Mouse (Mus musculus): ENCODE measurements around the gene Tubb4b. TPM values are rescaled to one million over a fixed set of nuclear protein-coding genes. Genes with fewer than 3 reads are reported as not detected.
A peak's percentile ranks its signal among the peaks of the same experiment; 100 is the strongest.

The Tubb4b gene
- polyA plus RNA-seq, 1 experiment from 2014 or later, result 444 TPM

GRCm38 (mm10) chr2:25217666-25218065 is 6.8 kb downstream of the Tubb4b start:
- H3K9ac ChIP-seq, result no peak overlapping the region
- H3K9me3 ChIP-seq, result no peaks in the 10 kb centered on the region
- 69% methylated on average over 2 of the region's 2 CpGs for WGBS
- H3K4me2 ChIP-seq, result no peak overlapping the region
- H3K4me1 ChIP-seq (replicated peaks), result no peaks in the 10 kb centered on the region
- H3K36me3 ChIP-seq, result peaks cover 5% of the 10 kb centered on the region
- H3K27ac ChIP-seq (replicated peaks), result no peak overlapping the region
- 0 out of 2 replicates have a peak, but pooled peaks cover 3% of the 10 kb centered on the region for H3K27me3 ChIP-seq
- no peak overlapping the region for H3K4me3 ChIP-seq
- ATAC-seq (ENCODE audit: low FRiP score, low read depth), result no peak

DNA sequence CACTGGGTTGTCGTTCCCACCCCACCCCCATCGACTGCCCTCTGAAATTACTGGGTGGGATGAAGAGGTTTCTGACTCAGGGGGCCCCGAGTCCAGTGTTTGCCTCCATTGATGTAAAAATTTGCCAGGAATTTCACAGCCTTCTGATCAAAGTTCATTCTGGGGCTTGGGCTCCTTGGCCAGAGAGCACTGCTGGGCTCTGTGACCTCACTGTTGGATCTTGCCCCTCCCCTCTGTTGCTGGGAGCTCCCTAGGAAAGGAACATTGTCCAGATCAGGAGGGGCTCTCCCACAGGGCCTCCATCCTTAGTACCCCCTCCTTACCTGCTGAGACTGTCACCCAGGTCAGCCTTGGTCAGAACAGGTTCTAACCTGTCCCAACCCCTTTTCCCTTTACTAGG is 10.1 kb downstream of the Tubb4b start, which contains the start of gene Stpg3:
Gene Stpg3 (minus strand): TSS at position 194 of the 400 bp plus-strand sequence.
- WGBS, result 79% methylated on average over 3 of the region's 3 CpGs
- peaks cover 18% of the 10 kb centered on the region for H3K4me1 ChIP-seq (replicated peaks)
- H3K36me3 ChIP-seq, result no peaks in the 10 kb centered on the region
- no peaks in the 10 kb centered on the region for H3K9me3 ChIP-seq
- H3K4me2 ChIP-seq, result no peak within 1 kb of the TSS
- H3K4me3 ChIP-seq, result no peak within 1 kb of the TSS
- H3K9ac ChIP-seq, result no peak within 1 kb of the TSS
- no peak for ATAC-seq (ENCODE audit: low FRiP score, low read depth)
- 0 out of 2 replicates have a peak, but pooled peaks cover 3% of the 10 kb centered on the region for H3K27me3 ChIP-seq
- H3K27ac ChIP-seq (replicated peaks), result no peak within 1 kb of the TSS

DNA sequence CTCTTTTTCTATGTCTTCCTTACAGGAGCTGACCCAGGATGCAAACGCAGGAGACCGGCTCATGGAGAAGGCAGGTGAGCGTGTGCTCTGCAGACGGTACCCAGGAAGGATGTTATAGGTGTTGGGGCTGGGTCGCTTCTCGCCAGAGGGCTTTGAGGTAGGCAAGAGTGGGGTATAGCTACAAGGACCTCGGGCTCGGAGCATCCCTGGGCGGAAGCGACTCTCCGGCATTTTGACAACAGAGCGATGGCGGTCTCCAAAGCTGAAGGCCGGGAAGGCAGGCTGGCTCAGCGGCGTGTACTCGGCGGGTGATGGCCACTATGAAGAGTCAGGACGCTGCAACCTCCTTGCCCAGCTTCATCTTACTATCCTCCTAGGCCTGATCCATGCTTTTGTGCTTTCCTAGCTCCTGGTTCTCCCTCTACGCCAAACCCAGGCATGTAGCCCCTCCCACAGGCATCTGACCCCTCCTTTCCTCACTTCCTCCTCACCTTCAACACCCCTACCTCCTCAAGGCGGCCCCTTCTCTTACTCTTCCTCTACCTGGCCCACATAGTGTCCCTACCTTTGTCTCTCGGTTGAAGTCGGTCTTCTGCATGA is 11.1 kb downstream of the Tubb4b start:
- Histone ChIP-seq H3K36me3 (no peaks in the 10 kb centered on the region), H3K9ac (no peak overlapping the region), H3K27ac (replicated peaks) (no peak overlapping the region), H3K4me2 (no peak overlapping the region), H3K27me3 (0 out of 2 replicates have a peak, but pooled peaks cover 3% of the 10 kb centered on the region), H3K4me3 (no peak overlapping the region), H3K4me1 (replicated peaks) (peaks cover 27% of the 10 kb centered on the region), H3K9me3 (no peaks in the 10 kb centered on the region)
- no peak for ATAC-seq (ENCODE audit: low FRiP score, low read depth)
- WGBS, result 62% methylated on average over 23 of the region's 23 CpGs

DNA sequence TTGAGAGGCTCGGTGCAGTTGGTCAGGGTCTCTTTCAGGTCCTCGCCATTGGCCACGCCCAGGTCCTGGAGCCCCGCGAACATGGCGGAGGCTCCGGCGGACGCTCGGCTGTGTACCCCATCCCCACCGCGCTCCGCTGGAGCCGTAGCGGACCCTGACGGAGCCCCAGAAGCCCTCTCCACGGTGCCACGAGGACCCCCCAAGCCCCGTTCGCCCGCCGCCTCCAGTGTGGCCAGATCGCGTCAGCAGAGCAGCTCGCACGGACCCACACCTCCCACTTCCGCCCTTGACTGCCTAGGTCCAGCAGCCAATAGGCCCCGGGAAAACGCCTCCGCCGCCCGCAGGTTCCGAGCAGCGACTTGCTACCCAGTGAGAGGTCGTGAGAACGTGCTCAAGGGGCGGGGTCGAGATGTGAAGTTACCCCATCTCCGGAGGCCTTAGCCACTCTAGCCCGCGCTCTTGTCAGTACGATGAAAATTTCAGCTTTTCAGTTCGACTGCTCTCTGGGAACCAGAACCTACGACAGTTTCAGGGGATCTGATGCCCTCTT is 13.3 kb downstream of the Tubb4b start, which contains the start of gene Nelfb:
Gene Nelfb (minus strand): TSS at position 369 of the 550 bp plus-strand sequence.
- WGBS, result under 1% methylated on average over 44 of the region's 44 CpGs
- peak; percentile 93 for ATAC-seq (ENCODE audit: low FRiP score, low read depth)
- Histone ChIP-seq H3K9ac (peak within 1 kb of the TSS; percentile 80), H3K27ac (replicated peaks) (peak within 1 kb of the TSS; percentile 93), H3K9me3 (no peaks in the 10 kb centered on the region), H3K36me3 (peaks cover 1% of the 10 kb centered on the region), H3K4me1 (replicated peaks) (peaks cover 42% of the 10 kb centered on the region), H3K4me3 (peak within 1 kb of the TSS; percentile 78), H3K4me2 (peak within 1 kb of the TSS; percentile 85), H3K27me3 (0 out of 2 replicates have a peak, but pooled peaks cover 3% of the 10 kb centered on the region)

DNA sequence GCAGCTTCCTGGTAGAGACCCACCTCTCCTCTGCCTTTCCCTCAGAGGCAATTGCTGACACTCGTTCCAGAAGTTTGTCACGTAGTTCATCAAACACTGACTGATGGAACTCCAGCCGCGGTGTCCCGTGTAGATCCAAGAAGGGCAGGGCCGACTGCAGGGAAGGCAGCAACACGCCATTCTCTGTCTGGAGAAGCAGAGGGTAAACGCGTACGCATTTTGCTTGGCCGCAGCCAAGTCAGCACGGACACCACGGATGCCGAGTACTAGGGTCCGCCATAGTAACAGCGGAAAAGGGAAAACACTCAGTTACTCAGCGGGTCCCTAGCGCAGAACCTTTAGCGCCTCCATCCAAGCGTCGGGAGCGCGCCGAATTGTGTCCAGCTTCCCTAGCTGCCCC is 13.8 kb downstream of the Tubb4b start:
- 1% methylated on average over 24 of the region's 24 CpGs for WGBS
- ATAC-seq (ENCODE audit: low FRiP score, low read depth), result peak; percentile 36; the same call in 1 of the 2 replicates
- H3K27ac ChIP-seq (replicated peaks), result peak overlapping the region; percentile 93
- H3K27me3 ChIP-seq, result 0 out of 2 replicates have a peak, but pooled peaks cover 3% of the 10 kb centered on the region
- H3K36me3 ChIP-seq, result peaks cover 6% of the 10 kb centered on the region
- H3K4me2 ChIP-seq, result peak overlapping the region; percentile 85
- peak overlapping the region; percentile 80 for H3K9ac ChIP-seq
- H3K4me3 ChIP-seq, result peak overlapping the region; percentile 78
- H3K4me1 ChIP-seq (replicated peaks), result peaks cover 42% of the 10 kb centered on the region
- no peaks in the 10 kb centered on the region for H3K9me3 ChIP-seq

GRCm38 (mm10) chr2:25207593-25207992 is 16.9 kb downstream of the Tubb4b start:
- WGBS, result 92% methylated on average over 1 of the region's 1 CpGs
- H3K4me3 ChIP-seq, result no peak overlapping the region
- H3K4me2 ChIP-seq, result no peak overlapping the region
- H3K9me3 ChIP-seq, result no peaks in the 10 kb centered on the region
- ATAC-seq (ENCODE audit: low FRiP score, low read depth), result no peak
- no peak overlapping the region for H3K27ac ChIP-seq (replicated peaks)
- H3K4me1 ChIP-seq (replicated peaks), result peaks cover 42% of the 10 kb centered on the region
- no peaks in the 10 kb centered on the region for H3K27me3 ChIP-seq
- H3K36me3 ChIP-seq, result peaks cover 36% of the 10 kb centered on the region
- no peak overlapping the region for H3K9ac ChIP-seq

- Histone ChIP-seq H3K4me2 (no peak overlapping the region), H3K36me3 (peaks cover 63% of the 10 kb centered on the region), H3K27me3 (no peaks in the 10 kb centered on the region), H3K4me3 (no peak overlapping the region), H3K9me3 (no peaks in the 10 kb centered on the region), H3K4me1 (replicated peaks) (peaks cover 19% of the 10 kb centered on the region), H3K27ac (replicated peaks) (no peak overlapping the region), H3K9ac (no peak overlapping the region)
- WGBS, result 66% methylated on average over 4 of the region's 4 CpGs
- peak; percentile 31; the same call in 1 of the 2 replicates for ATAC-seq (ENCODE audit: low FRiP score, low read depth)
These were observed 20.8 kb downstream of the Tubb4b start for GRCm38 (mm10) chr2:25203631-25204214.

DNA sequence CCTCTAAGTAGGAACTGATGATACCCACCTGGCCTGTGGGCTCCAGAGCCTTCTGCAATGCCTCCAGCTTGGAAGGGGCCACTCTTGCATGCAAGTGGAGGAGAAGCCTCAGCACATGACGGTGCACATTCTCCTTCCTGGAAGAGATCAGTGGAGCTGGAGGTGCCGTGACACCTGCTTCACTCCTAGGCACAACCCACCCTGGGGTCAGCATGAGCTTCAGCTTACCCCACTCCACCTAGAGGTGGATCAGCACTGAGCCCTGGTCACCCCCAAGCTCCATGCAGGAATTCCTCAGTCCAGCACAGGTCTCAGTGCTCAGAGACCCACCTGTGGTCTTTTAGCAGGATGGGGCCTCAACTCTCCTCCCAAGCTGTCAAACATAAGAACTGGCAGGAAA is 23.9 kb downstream of the Tubb4b start:
- Histone ChIP-seq H3K4me3 (no peak overlapping the region), H3K27me3 (peaks cover 21% of the 10 kb centered on the region), H3K9ac (no peak overlapping the region), H3K27ac (replicated peaks) (no peak overlapping the region), H3K4me2 (no peak overlapping the region), H3K36me3 (peaks cover 57% of the 10 kb centered on the region), H3K9me3 (no peaks in the 10 kb centered on the region), H3K4me1 (replicated peaks) (no peaks in the 10 kb centered on the region)
- ATAC-seq (ENCODE audit: low FRiP score, low read depth), result no peak
- WGBS, result 100% methylated on average over 2 of the region's 2 CpGs

DNA sequence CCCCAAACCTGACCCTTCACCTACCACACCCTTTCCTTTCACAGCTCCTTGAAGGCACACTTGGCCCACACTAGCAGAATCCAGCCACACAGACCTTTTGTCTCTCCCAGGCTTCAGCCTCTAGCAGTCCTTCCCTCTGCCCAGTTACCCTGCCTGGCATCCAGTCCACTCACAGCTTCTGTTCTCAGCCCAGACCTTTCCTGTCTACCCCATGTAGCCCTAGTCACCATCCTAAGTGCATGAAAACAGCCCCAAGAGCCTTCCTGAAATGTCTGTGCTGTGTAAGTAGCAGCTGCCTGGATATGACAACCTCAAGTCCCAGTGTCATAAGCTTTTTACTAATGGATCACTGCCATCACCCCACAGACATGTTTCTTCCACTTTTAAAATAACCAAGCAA is 26.6 kb downstream of the Tubb4b start:
- no peak overlapping the region for H3K4me2 ChIP-seq
- H3K4me3 ChIP-seq, result no peak overlapping the region
- no peak overlapping the region for H3K9ac ChIP-seq
- H3K36me3 ChIP-seq, result peaks cover 31% of the 10 kb centered on the region
- no peak for ATAC-seq (ENCODE audit: low FRiP score, low read depth)
- H3K9me3 ChIP-seq, result no peaks in the 10 kb centered on the region
- H3K4me1 ChIP-seq (replicated peaks), result peaks cover 8% of the 10 kb centered on the region
- H3K27ac ChIP-seq (replicated peaks), result no peak overlapping the region
- H3K27me3 ChIP-seq, result peaks cover 37% of the 10 kb centered on the region

- Histone ChIP-seq H3K4me1 (replicated peaks) (peaks cover 8% of the 10 kb centered on the region), H3K9ac (no peak overlapping the region), H3K9me3 (no peaks in the 10 kb centered on the region), H3K27ac (replicated peaks) (no peak overlapping the region), H3K4me3 (no peak overlapping the region), H3K27me3 (peaks cover 37% of the 10 kb centered on the region), H3K4me2 (no peak overlapping the region), H3K36me3 (peaks cover 23% of the 10 kb centered on the region)
- 28% methylated on average over 2 of the region's 2 CpGs for WGBS
- no peak for ATAC-seq (ENCODE audit: low FRiP score, low read depth)
These were observed 27.3 kb downstream of the Tubb4b start for GRCm38 (mm10) chr2:25197191-25197590.

DNA sequence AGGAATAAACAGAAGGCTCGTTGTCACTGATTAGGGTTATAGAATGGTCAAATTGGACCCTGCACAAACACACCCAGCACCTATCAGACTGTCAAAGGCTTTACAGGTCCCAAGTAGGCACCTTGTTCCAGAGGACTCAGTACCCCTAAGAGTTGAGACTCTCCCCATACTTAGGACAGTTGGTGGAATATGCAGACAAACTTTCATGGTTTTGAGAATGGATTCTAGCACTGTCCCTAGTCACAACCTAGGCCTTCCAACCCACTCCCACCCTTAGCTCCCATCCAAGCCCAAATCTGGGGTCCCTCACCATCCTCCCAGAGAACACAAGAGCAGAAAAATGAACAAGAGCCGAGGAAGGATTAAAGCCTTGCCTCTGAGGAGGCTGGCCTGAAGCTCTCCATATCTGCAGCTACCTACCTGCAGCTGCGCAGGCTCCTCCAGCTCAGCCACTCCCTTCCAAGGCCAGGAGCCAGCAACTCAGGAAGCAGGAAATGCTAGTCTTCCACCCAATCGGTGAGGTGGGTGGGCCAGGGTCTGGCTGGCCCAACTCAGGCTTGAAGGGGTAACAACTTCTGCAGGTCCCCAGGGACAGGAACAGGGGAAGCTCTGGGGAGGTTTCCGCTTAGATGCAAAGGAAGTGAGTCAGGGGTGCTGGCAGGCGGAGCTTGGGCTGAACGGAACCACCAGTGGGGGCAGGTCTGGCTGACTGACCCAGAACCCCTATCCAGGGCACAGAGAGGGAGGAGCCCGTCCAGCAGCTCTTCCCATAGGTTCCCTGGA is 28.1 kb downstream of the Tubb4b start, which contains the start of gene Tor4a:
Gene Tor4a (minus strand): TSS at position 715 of the 783 bp plus-strand sequence.
- H3K4me3 ChIP-seq, result no peak within 1 kb of the TSS
- peaks cover 37% of the 10 kb centered on the region for H3K27me3 ChIP-seq

More for the DNA sequence above, 28.1 kb downstream of the Tubb4b start, which contains the start of gene Tor4a:
- Histone ChIP-seq H3K4me2 (peak within 1 kb of the TSS; percentile 22), H3K9me3 (no peaks in the 10 kb centered on the region), H3K27ac (replicated peaks) (no peak within 1 kb of the TSS), H3K9ac (no peak within 1 kb of the TSS), H3K4me1 (replicated peaks) (peaks cover 8% of the 10 kb centered on the region), H3K36me3 (peaks cover 19% of the 10 kb centered on the region)
- WGBS, result 15% methylated on average over 8 of the region's 8 CpGs
- 0 out of 2 replicates have a peak, but pooled peaks have one; percentile 16 for ATAC-seq (ENCODE audit: low FRiP score, low read depth)

All from hindbrain, embryonic 15.5 days (tissue).